Mouse (Mus musculus) cerebellum, adult 9-11 months (tissue): Measurements from ENCODE around the gene Lrrc74b.
"Not testable (repeated sequence)": the region's sequence is repeated elsewhere in the genome, so short reads cannot be mapped to it uniquely, and the experiment has no call there.

Experiments
- DNase-seq: peaks from one replicate; pipeline ENCODE4 v3.0.0; 2022

Lrrc74b gene

DNA sequence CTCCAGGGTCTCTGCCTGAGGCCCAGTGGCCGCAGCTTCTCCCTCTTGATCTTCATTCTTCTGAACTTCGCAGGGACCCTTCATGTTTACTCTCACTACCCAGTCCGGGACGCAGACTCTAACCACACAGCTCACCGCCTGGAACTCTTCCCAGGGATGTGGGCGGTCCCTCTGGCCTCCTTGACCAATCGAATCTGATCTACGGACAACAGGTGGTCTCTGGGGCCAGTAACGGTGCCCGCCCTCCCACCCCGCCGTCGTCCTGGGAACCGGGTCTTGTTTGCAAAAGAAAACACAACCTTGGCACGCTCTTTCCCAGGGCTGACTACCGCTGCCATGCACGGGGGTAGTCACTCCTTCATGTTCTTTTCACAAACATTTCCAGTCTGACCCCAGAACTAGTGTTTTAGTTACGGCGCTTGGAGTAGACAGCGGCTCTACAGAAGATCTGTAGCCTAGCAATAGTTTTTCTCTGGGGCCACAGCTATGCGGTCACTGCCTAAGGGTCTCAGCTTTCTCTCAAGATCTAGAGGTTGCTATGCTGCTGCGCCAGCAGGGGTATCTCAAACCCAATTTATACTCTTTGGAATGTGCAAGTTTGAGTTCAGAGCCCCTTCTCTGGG, at the start of gene Lrrc74b:
Gene Lrrc74b (minus strand): TSS at position 120 of the 623 bp plus-strand sequence.
- no peak for DNase-seq

DNA sequence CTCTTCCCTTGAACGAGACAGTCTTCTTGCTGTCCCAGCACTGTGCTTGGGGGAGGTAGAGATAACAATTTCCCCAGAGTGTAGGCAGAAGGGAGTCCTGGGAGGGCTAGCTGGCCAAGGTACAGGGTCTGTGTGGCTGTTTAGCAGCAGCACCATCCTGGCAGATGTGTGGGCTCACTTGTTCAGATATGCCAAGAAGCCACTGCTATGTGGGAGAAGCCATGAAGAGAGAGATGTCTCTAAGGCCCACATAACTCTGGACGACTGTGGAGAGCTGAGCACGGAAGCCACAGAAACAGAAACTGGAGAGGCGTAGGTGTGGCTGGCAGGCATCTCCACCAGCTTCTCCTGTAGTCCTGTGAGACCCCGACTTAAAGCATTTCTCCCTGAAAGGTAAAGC, 44.6 kb upstream of the Lrrc74b start:
- DNase-seq = no peak

DNA sequence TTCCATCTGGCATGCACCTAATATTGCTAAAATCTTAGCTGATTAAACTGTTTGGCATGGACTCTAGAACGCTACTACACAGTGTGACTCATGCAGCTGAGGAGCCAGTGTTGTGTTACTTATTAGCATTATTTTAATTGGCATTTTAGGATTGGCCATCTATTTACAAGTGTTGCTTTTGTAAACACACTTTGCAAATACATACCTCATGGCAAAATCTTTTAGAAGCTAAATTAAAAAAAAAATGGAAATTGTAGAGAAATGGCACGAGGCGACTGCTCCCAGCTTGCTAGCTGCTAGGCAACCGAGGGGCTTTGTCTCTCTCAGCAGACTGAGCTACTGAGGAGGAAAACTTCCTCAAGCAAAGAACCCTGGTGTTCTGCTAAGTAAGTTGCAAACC, 43.9 kb upstream of the Lrrc74b start:
- no peak for DNase-seq

DNA sequence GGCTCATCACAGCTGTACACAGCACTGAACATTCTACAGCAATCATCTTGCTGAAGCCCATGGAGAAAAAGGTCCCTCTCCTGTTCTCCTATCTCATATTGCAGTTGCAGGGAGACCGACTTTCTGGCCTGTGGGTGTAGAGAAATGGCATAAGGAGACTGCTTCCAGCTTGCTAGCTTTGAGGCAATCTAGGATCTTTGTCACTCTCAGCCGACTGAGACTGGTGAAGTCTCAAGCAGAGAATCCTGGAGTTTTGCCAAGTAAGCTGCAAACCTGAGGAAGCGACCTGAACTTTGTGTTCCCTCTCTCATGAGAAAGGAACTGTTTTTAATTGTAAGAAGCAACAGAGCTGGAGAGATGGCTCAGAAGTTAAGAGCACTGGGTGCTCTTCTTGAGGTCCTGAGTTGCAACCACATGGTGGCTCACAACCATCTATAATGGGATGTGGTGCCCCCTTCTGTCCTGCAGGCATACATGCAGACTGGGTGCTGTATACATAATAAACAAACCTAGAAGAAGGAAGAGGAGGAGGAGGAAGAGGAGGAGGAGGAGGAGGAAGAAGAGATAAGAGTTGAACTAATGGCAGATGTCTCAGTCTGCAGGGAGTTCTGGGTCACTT, 40.0 kb upstream of the Lrrc74b start:
- DNase-seq = no peak

DNA sequence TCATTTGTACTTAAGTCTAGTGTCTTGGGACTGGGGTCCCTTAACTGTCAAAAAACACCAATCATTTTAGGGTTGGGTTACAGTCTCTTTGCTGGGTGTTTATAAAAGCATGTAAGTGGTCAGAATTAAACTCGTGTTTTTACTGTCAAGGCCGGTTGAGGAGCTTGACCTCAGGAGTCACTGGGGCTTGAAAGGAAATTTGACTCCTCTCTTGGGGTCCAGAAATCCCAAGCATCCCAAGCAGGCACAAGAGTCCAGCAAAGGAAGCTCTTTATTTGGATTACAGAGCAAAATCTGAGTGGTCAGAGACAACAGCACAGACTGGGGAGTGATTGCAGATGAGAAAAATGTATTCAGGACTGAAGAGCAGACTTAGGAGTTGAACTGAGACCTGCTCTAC, 29.7 kb upstream of the Lrrc74b start:
- DNase-seq = no peak

DNA sequence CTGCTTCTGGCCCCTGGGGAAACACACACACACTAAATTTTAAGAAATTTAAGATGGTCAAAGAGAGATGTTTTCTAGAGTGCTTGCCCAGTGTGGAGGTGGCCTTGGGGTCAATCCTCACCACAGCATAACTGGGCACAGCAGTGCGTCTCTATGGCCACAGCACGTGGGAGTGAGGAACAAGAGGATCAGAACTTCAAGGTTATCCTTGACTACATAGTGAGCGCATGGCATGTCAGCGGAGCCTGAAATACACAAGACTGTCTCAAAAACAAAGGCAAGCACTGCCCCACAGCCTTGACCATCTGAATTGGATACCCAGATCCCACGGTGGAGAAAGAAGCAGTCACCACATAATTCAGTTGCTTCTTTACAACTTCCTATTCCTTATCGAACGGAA, 23.5 kb upstream of the Lrrc74b start:
- DNase-seq = no peak

DNA sequence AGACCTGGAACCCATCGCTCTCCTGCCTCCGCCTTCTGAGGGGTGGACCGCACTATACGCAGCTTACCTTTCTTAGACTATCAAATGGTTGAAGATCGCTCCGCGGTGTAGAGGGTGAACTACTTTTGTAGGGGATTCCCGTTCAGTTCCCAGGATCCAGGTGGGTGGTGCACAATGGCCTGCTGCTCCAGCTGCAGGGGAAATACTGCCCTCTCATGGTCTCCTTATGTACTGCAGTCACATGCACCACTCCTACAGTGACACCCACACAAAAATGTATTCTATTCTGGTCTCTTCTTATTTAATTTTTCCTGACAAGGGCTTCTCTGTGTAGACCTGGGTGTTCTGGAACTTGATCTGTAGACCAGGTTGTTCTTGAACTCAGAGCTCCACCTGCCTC, 22.0 kb upstream of the Lrrc74b start, which contains the start of gene Slc7a4:
Gene Slc7a4 (minus strand): TSS at position 151 of the 400 bp plus-strand sequence.
- DNase-seq = no peak

DNA sequence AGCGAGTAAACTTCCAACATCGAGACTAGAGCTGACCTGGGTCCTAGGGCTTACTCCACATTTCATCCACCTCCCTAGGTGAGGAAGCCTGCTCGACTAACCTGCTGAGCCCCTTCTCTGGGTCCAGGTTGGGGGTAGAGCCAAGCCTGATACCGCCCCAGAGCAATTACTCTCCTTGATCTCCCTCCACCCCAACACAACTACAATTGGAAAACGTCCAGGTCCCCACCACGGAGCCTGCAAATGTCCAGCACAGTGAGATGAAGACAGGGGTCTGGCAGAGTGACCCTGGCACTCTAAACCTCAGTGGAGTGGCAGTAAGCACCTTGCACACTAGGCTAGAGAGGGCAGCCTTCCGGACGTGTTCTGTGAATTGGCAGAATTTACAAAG, 15.8 kb upstream of the Lrrc74b start:
- DNase-seq = no peak

DNA sequence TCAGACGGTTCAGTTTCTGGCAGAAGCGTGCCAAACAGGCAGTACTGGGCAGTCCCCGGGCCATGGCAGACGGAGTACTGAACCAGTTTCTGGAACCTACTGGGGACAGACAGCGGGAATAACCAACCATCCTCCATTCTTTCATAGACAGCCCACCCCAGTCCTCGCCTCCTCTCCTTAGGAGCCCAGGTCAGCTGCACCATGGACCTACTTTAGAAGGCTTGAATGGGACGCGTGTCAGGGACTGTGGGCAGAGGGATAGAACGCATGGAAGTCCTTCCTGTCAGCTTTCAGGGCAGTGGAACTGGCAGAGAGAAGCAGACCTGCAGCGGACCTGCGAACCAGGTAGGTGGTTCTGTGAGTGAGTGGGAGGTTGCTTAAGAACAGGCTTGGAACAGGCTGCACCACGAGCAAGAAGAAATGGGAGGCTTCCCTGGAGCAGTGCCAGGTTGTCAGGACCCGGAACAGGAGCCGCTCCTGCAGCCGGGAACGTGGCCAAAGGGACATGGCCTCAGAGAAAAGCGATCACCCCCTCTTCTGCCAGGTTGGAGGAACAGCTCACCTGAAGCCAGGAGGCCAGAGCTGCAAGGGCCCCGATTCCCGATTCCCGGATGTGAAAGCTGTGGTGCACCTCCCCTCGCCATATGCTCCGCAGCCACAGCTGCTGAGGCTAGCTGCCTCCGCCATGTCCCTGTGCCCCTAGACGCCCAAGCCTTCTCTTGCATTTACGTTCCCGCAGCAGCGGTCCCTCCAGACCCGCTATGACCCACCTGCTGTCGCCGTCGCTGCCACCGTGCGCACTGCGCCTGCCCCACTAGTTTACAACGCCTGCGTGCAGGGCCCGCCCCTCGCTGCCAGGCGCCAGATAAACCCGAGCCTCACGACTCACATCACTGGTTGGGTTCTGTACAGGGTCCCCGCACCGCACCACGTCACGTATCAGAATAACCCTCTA, 15.1 kb upstream of the Lrrc74b start:
- DNase-seq = peak; percentile 86

DNA sequence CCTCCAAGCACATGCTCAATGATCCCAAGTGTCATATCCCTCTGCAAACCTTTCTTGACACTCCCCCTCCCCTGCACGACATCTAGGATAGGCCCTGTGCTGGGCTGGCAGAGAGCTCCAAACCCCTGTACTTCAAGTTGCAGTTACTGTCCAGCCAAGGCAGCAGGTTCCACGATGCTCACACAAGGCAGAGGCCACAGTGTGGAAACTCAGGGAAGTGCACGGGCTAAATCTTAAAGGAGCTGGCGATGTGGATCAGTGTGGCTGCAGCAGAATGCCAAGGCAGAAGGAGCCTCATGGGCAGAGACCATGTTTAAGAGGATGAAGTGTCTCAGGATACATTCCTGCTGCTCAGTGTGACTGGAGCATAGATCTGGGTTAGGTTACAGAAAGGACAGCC, 5.1 kb upstream of the Lrrc74b start:
- no peak for DNase-seq

DNA sequence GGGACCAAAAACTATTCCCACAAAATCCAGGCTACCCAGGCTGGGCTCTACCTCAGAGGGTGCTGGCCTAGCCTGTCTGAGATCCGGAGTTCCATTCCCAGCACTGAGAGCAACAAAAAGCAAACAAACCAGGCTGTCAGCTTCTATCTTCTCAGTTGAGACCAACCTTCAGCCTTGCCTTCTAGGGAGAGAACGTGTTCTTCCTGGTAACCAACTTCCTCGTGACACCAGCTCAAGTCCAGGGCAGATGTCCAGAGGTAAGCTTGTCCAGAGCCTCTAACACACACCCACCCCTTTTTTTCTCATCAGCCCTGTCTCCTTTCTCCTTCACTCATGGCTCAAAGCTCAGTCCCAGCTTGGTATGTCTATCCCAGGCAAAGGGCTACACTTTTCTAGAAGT, 3.7 kb upstream of the Lrrc74b start:
- no peak for DNase-seq

DNA sequence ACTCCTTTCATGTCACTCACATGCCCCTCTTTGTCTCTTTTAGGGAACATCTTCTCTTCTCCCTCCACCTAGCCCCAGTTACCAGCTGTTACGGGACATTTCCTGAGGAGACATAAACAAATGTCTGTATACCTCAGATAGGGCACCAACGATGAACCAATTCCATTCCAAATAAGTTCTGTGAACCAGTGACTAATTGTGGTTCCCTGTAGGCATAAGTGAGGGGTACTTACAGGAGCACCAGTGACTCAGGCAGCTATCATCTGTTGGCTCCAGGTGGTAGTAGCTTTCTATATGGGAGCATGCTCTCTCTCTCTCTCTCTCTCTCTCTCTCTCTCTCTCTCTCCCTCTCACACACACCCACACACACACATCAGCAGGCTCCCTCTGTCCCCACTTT, 3.2 kb upstream of the Lrrc74b start:
- no peak for DNase-seq

DNA sequence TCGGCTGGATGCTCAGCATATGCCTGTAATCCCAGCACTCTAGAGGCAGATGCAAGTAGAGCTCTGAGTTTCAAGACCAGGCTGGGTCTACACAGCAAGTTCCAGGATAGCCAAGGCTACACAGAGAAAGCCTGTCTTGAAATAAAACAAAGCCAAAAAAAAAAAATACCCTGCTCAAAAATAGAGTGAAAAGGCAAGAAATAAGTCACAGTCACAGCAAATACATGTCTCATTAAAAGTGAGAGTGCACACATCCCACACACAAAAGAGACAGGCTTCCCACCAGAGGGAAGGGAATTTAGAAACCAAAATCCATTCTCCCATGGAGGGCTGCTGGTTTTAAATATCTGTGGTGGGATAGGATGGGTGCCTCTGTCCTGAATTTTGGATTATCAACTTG, 2.5 kb upstream of the Lrrc74b start:
- no peak for DNase-seq

DNA sequence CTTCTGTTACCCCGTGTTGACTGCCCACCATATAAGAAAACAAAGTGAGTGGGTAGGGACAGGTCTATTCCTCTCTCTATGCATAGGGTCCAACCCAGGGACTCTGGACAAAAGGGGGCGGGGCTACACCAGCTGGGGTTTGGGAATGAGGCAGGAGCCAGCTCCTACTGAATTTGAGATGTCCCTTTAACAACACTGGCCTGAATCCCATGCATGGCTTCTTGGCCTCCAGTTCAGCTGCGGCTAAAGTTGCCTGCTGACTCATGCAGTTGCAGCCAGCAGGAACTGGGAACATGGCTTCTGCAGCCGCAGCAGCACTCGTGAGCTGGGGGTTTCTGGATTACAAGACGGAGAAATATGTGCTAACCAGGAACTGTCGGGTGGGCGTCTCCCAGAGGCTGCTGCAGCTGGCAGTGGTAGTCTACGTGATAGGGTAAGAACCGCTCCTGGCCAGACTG, 733 bp upstream of the Lrrc74b start, which contains the start of gene P2rx6:
Gene P2rx6 (plus strand): TSS at position 135 of the 458 bp plus-strand sequence.
- no peak for DNase-seq

DNA sequence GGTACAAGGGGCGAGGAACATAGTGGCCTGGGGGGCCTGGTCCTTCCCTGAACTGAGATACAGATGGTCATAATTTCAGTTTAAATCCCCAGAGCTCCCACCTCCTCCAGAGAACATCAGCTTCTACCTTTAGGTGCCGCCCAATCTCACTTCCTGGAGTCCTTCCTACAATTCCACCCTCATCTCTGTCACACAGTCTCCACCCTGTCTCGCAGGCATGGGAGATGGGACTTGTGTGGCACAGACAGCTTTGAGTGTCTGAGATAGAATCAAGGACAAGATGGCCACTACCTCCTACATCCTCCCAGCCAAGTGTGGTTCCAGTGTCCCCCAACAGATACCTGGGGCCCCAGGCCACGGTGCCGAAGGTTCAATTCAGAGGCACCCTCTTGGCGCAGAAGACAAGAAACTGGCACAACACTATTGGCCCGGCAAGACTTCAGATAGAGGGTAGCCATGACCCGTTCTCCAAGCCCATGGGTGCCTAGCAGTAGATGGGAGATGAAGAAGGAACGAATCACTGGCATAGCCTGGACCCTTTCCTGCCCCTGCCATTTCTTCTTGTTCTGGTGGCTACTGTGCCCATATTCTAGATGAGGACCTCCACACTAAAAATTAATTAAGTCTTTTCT, 1.5 kb downstream of the Lrrc74b start:
- no peak for DNase-seq

DNA sequence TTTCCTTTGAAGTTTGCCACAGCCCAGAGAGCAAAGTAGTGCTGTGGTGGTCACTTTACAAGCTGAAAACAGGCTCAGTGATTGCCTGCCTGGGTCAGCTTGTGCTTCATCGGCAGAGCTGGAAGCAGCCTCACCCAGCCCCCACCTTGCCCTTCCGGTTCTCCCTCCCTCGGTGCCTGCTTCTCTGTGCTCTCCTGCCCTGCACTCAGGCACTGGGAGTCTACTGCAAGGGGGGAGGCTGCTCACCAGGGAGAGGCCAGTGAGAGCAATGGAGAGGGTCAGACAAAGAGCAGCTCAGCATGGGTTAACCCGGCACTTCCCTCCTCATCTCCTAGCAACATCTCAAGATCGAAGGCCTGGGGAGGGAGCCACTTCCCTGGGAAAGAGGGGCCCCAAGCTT, 2.2 kb downstream of the Lrrc74b start:
- no peak for DNase-seq

DNA sequence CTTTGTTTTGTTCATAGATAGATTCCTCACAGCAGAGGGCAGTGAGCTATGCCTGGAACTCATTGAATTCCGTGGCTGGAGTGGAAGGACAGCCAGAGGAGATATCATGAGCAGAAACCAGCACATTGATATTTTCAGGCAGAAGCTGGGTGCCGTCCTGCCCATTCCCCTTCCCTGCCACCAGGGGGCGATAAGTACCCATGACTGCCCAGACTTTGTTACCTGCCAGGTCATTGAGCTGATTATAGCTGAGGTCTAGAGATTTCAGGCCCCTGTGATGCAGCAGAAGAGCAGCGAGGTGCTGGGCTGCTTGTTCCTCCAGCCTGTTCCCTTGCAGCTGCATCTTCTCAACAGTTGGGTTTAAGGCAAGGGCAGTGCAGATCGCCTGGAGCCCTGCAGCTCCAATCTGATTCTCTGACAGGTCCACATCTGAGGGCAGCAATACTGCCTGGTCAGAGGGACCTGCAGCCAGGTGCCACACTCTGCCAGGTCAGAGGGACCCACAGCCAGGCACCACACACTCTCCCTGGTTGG, 3.0 kb downstream of the Lrrc74b start:
- peak; percentile 71 for DNase-seq

DNA sequence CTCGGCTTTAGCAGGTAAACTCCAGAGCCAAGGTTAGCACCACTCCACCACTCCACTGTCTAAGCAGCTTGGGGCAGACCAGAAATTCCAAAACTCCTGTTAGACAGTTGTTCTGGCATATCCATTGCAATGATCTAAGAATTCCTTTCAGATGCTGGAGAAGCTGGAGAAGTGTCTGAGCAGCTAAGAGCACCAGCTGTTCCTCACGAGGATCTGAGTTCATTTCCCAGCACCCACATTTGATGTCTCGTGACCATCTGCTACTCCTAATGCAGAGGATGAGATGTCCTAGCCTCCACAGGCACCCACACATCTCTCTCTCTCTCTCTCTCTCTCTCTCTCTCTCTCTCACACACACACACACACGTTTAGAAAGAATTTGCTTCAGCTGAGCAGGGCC, 4.1 kb downstream of the Lrrc74b start:
- DNase-seq = no peak

DNA sequence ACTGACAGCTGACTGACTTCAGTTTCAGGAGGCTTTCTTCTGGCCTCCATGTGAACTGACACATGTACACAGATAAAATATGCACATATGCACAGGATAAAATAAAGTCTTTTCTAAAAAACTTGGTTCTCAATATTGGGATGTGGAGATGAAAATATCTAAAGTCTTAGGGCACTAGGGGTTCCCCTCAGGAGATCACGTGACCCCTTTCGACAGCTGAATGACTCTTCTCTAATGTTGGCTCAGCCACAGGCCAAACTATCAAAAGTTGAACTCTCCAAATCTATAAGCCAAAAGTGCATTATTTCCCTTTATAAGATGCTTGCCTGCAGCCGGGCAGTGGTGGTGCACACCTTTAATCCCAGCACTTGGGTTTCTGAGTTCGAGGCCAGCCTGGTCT, 4.9 kb downstream of the Lrrc74b start:
- DNase-seq = no peak

DNA sequence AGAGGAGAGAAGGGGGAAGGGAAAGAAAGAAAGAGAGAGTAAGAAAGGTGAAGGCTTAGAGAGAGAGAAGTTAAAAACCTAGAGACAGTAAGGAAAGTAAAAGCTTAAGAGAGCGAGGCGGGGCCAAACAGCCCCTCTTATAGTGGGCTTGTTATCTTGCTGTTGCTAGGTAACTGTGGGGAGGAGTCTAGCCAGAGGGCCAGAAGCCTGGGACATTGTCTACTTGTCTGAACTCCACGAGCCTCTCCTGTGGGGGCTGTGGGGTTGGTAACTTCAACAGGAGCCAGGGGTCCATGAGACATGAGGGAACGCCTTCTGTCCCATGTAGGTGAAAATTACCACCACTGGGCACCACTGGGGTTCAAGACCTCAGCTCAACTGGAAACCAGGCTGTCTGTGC, 6.3 kb downstream of the Lrrc74b start:
- DNase-seq = not testable (repeated sequence)

DNA sequence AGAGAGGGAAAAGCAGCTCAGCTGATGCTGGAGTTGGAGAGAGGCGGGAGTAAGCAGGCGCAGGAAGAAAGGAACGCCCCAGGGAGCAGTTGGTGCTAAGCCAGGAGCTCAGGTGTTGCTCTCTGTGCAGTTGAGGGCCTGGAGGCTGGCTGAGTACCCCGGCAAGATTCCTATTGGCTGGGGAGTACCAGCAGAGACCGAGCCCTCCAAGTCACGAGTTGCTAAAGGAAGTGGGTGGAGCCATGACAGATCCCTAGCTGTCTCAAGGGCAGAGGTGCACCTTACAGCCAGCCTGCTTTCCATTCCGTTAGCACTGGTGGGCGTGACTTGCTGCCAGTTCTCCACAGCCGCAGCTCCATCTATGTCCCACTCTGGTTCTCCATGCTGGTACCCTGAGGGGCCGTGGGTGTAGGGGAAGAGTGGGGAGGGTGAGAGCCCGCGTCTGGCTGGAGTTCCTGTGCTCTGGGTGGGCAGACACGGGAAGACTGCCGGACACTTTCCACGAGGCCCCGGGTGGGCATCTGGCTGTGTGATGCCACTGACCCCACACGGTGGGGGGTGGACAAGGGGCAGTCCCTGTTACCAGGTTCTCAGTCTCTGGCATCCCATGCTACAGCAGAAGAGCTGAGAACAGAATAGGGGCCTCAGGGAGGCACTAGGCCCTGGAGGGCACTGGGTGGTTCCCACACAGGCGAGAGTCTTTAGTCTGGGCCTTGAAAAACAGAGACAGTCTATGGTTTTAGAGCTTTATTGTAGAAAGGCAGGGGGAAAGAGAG, 6.9 kb downstream of the Lrrc74b start:
- DNase-seq = no peak

DNA sequence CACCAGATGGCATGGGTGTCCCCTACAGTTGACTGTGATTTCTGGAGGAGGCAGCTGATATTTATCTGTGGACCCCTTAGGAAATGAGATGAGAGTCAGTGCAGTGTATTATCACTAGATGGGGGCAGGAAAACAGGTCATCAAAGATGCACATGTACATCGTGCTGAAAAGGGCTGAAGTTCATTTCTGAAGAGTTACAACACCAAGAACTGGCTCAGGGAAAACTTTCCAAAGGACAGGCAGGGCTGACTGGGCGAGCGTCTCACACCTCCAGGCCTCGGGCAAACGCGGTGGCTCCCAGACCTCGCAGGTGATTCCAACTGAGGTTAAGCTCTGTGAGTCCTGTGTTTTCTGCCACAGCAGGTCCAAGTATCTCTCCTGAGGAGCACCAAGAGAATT, 8.2 kb downstream of the Lrrc74b start:
- no peak for DNase-seq
